Mouse (Mus musculus) bone marrow, adult 2 months (tissue): ENCODE measurements around the gene Pcx. TPM values are rescaled to one million over a fixed set of nuclear protein-coding genes. Genes with fewer than 3 reads are reported as not detected.

Source experiments
- H3K27ac ChIP-seq: fragments of 200-500 bp; 2 replicates; pipeline ENCODE4 v1.5.1; 2012; ENCODE audit warnings: low read depth, mild to moderate bottlenecking, control low read depth, inconsistent platforms, low read length; ENCODE audit not compliant: control insufficient read depth, poor library complexity, insufficient read depth
- H3K4me1 ChIP-seq: fragments of 200-500 bp; 2 replicates; pipeline ENCODE4 v1.6.1; 2011; ENCODE audit warnings: low read length; ENCODE audit not compliant: control insufficient read depth, insufficient read depth
- H3K4me3 ChIP-seq: fragments of 200-500 bp; replicated peaks from 2 replicates; pipeline ENCODE3; 2011; ENCODE audit warnings: mild to moderate bottlenecking, low read depth, low read length, control low read depth; ENCODE audit not compliant: control insufficient read depth
- CTCF ChIP-seq: fragments of 200-500 bp; IDR thresholded peaks from 2 replicates; pipeline ENCODE4 v1.5.1; 2011; ENCODE audit warnings: low read length, control low read depth; ENCODE audit not compliant: control insufficient read depth, insufficient read depth
- POLR2A ChIP-seq: fragments of 200-500 bp; IDR thresholded peaks from 2 replicates; pipeline ENCODE4 v1.6.1; 2011; ENCODE audit warnings: low read depth, mild to moderate bottlenecking, control low read depth, low read length, borderline replicate concordance; ENCODE audit not compliant: control insufficient read depth
- WGBS: fragments of 180-500 bp; shearing (Covaris S2); methylation state at CpG from one replicate; pipeline ENCODE4 v1.1.7; 2018; 5-methylcytosine and 5-hydroxymethylcytosine counted together
- polyA plus RNA-seq: library from polyadenylated mRNA; stranded (reverse); fragments of >200 nt; gene quantifications from 2 replicates; pipeline ENCODE4 v1.2.4, GENCODE M21; 2011; ENCODE audit warnings: low replicate concordance; ENCODE audit not compliant: missing spikeins, insufficient read depth, insufficient read length

The Pcx gene
- polyA plus RNA-seq, 1 experiment: 8.7 TPM

DNA sequence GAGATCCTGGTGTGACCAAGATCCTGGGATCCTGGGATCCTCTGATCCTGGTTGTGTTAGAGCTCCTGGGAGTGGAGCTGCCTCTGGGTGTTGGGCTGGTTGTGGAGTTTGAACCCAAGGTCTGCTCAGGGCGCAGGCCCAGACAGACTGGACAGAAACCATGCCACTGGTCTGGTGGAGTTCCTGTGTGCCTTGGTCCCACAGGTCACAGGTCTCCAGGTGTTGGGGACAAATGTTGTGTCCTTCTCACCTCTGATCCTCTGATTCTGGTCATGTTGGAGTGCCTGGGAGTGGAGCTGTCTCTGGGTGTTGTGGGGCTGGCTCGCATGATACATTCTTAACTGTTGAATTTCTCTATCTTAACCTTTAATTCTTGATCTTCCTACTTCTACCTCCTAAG, 24.4 kb downstream of the Pcx start:
- no peak overlapping the region for H3K4me3 ChIP-seq
- TF ChIP-seq POLR2A (no peak), CTCF (no peak)
- no peaks in the 10 kb centered on the region for H3K4me1 ChIP-seq
- H3K27ac ChIP-seq: no peak overlapping the region
- WGBS: 87% methylated on average over 2 of the region's 2 CpGs

DNA sequence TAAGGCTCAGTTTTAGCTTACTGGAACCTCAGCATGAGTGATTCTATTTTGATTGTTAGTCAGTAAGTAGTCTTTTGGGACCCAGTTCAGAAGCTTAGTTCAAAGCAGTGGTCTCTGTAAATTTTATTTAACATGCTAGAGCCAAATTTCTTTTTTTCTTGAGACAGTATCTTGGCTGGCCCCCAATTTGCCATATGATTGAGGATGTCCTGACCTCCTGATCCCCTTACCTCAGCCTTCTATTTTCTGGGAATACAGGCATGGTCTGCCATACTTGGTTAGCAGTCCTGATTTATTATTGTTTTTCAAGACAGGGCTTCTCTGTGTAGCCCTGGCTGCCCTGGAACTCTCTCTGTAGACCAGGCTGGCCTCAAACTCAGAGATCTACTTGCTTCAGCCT, 25.6 kb downstream of the Pcx start:
- H3K27ac ChIP-seq: no peak overlapping the region

DNA sequence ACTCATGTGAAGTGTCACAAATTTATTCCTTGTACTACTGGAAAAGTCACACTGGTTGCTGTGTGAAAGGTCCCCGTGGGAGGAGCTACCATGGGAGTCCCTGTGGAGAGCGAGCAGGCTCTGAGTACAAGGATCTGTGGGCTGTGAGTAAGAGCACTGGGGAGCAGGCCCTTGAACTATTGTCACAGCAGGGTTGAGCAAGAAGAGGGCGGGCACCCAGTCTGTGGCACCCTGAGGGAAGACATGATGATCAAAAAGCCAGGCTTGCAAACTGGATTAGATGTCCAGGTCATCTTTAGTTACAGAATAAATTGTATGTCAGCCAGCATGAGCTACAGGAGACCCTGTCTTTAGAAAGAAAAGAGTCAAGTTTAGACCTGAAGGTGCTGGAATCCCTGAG, 26.3 kb downstream of the Pcx start:
- WGBS: 70% methylated on average over 3 of the region's 3 CpGs
- TF ChIP-seq CTCF (no peak), POLR2A (no peak)
- no peaks in the 10 kb centered on the region for H3K4me1 ChIP-seq
- H3K4me3 ChIP-seq: no peak overlapping the region
- H3K27ac ChIP-seq: no peak overlapping the region

More for the DNA sequence above, 25.6 kb downstream of the Pcx start:
- H3K4me3 ChIP-seq: no peak overlapping the region
- TF ChIP-seq CTCF (no peak), POLR2A (no peak)
- no peaks in the 10 kb centered on the region for H3K4me1 ChIP-seq

DNA sequence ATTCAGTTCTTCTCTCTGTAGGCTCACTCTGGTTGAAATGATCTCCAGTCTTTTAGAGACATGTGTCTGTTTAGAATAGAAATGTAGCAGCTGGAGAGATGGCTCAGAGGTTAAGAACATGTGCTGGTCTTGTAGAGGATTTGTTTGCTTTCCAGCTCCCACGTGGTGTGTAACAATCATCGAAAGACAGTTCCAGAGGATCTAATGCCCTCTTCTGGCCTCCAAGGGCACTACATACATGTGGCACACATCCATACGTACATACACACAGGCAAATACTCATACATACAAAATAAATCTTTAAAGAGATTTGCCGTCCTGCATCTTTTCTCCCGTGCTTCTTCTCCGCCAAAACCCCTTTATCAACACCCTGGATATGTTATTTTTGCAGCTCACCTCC, 30.0 kb downstream of the Pcx start:
- no peak for TF ChIP-seq POLR2A
- TF ChIP-seq CTCF: no peak
- no peaks in the 10 kb centered on the region for H3K4me1 ChIP-seq
- H3K4me3 ChIP-seq: no peak overlapping the region
- no peak overlapping the region for H3K27ac ChIP-seq
- WGBS: 90% methylated on average over 6 of the region's 6 CpGs

DNA sequence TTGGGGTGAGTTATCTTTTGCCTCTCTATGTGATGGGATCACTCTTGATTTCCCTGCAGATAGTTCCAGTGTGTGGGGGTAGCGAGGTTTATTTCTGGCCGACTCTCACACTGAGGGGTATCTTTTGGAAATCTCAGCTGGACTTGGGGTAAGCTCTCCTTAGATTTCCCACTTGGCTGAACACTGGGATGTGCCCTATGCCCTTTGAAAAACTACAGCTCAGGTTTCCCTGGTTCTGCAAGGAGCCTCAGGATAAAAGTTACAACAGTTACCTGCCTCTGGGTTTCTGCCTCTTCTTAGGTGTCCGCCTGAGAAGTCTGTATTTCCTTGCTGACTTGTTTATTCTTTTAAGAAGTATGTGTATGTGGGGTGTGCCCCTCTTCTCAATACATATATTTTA, 30.7 kb downstream of the Pcx start:
- H3K4me1 ChIP-seq: no peaks in the 10 kb centered on the region
- WGBS: 86% methylated on average over 3 of the region's 3 CpGs
- no peak overlapping the region for H3K27ac ChIP-seq
- TF ChIP-seq POLR2A: no peak
- TF ChIP-seq CTCF: no peak
- H3K4me3 ChIP-seq: no peak overlapping the region

DNA sequence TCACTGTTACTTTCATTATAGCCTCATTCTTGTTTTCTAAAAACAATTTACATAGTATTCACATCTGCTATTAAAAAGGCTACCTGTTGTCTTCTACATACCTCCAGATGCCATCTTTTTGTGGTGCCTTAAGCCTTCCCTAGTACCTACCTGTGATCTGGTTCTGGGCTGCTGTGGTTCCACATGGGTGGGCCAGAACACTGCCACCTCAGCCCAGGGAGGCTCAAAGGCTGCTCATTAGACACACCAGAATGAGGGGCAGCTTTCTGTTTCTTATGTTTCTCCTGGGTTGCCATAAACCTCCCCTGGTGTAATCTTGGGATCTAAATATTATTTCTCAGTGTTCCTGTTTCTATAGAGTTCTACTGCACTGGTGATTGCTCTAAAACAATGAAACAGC, 31.8 kb downstream of the Pcx start:
- H3K27ac ChIP-seq: no peak overlapping the region
- no peak for TF ChIP-seq CTCF
- no peak for TF ChIP-seq POLR2A
- no peaks in the 10 kb centered on the region for H3K4me1 ChIP-seq
- no peak overlapping the region for H3K4me3 ChIP-seq

DNA sequence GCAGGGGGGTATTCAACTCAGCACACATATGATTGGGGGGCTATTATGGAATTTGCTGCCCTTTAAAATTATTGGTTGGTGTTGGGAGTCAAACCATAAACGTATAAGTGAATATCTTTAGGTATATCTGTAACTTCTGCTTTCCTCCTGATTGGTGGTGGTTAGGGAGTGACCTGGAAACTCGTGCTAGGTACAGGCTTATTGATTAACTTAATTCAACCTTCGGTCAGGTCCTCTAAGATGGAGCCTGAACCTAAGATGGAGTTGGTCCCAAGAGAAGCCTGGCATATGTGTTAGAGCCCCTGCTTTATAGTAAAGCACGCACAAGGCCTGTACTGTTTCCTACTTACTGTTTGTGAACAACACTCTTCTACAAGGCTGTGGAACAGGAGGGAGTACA, 34.8 kb downstream of the Pcx start:
- WGBS: 67% methylated on average over 4 of the region's 4 CpGs

DNA sequence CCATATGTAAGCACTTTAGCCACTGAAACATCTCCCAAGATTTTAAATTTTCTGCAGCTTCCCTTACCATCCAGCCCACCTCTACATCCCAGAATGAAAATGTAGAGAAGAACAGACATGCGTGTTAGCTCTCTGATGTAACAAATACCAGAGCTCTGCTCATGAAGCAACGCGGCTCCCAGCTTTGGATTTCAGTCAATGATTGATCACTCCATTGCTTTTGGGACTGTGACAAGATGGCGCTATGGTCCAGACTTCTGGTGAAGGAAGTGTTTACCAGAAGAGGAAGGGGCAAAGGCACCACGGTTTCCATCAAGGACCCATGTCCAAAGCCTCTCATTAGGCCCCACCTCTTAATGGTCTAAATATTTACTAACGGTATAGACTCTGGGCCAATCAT, 35.6 kb downstream of the Pcx start:
- 88% methylated on average over 6 of the region's 6 CpGs for WGBS
- TF ChIP-seq POLR2A (no peak), CTCF (no peak)
- Histone ChIP-seq H3K4me1 (no peaks in the 10 kb centered on the region), H3K27ac (no peak overlapping the region), H3K4me3 (no peak overlapping the region)

More for the DNA sequence above, 34.8 kb downstream of the Pcx start:
- no peak for TF ChIP-seq POLR2A
- TF ChIP-seq CTCF: no peak
- Histone ChIP-seq H3K4me3 (no peak overlapping the region), H3K27ac (no peak overlapping the region), H3K4me1 (no peaks in the 10 kb centered on the region)

DNA sequence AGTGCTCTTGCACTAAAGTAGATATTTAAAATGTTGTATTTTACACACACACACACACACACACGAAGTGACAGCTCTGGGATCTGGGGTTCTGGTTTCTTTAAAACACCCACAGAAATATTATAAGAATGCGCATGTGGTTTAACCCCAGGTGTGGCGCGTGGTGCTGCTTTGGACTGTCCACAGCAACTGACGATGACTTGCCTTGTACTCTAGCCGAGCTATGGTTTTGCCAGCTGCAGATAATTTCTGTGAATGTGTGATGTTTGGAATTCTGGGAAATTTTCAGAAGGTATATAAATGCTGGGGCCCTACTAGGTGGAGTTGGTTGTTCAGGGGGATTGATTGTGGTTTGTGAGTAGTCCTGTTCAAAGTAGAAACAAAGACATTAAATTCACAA, 37.5 kb downstream of the Pcx start:
- TF ChIP-seq CTCF (no peak), POLR2A (no peak)
- no peak overlapping the region for H3K4me3 ChIP-seq
- no peak overlapping the region for H3K27ac ChIP-seq
- WGBS: 80% methylated on average over 6 of the region's 6 CpGs
- H3K4me1 ChIP-seq: no peaks in the 10 kb centered on the region
